Mouse (Mus musculus): ENCODE measurements around the gene B430306N03Rik.

Gene B430306N03Rik

GRCm38 (mm10) chr17:48359616-48360015 lies 43.7 kb downstream of the B430306N03Rik start, which contains the start of gene Treml1:
TSS of gene Treml1 (plus strand) at chr17:48359916.
- ATAC-seq (ENCODE audit: insufficient number of reproducible peaks, low FRiP score, low TSS enrichment) = no peak

- no peak for ATAC-seq (ENCODE audit: insufficient number of reproducible peaks, low FRiP score, low TSS enrichment)
These were observed 44.5 kb downstream of the B430306N03Rik start for GRCm38 (mm10) chr17:48360462-48360861.

GRCm38 (mm10) chr17:48362346-48362745 lies 46.4 kb downstream of the B430306N03Rik start:
- no peak for ATAC-seq (ENCODE audit: insufficient number of reproducible peaks, low FRiP score, low TSS enrichment)

- ATAC-seq (ENCODE audit: insufficient number of reproducible peaks, low FRiP score, low TSS enrichment) = no peak
These were observed 47.0 kb downstream of the B430306N03Rik start for GRCm38 (mm10) chr17:48362966-48363365.

- no peak for ATAC-seq (ENCODE audit: insufficient number of reproducible peaks, low FRiP score, low TSS enrichment)
These were observed 47.6 kb downstream of the B430306N03Rik start for GRCm38 (mm10) chr17:48363421-48363965.

- no peak for ATAC-seq (ENCODE audit: insufficient number of reproducible peaks, low FRiP score, low TSS enrichment)
These were observed 49.7 kb downstream of the B430306N03Rik start for GRCm38 (mm10) chr17:48365511-48366155.

GRCm38 (mm10) chr17:48366806-48367205 lies 50.9 kb downstream of the B430306N03Rik start:
- ATAC-seq (ENCODE audit: insufficient number of reproducible peaks, low FRiP score, low TSS enrichment) = no peak

- ATAC-seq (ENCODE audit: insufficient number of reproducible peaks, low FRiP score, low TSS enrichment) = no peak
These were observed 55.7 kb downstream of the B430306N03Rik start for GRCm38 (mm10) chr17:48371621-48372020.

GRCm38 (mm10) chr17:48372987-48373386 lies 57.0 kb downstream of the B430306N03Rik start:
- no peak for ATAC-seq (ENCODE audit: insufficient number of reproducible peaks, low FRiP score, low TSS enrichment)

- ATAC-seq (ENCODE audit: insufficient number of reproducible peaks, low FRiP score, low TSS enrichment) = no peak
These were observed 60.2 kb downstream of the B430306N03Rik start for GRCm38 (mm10) chr17:48376102-48376501.

Data from cerebellum, adult (tissue).